Mouse (Mus musculus) B cell, adult 2 months (primary cell): ENCODE results near the gene Gins2.

ENCODE experiments used
- DNase-seq, 2 experiments: peaks; one replicate each; pipeline ENCODE4 v3.0.0; 2022

Gins2 gene

GRCm38 (mm10) chr8:120599504-120599903 is 10.4 kb upstream of the Gins2 start:
- DNase-seq: peak; percentile 88 to 89

GRCm38 (mm10) chr8:120598579-120598978 is 9.5 kb upstream of the Gins2 start:
- no peak for DNase-seq

- peak; percentile 77 for DNase-seq
Observed at GRCm38 (mm10) chr8:120595963-120596362, 6.9 kb upstream of the Gins2 start.

GRCm38 (mm10) chr8:120594571-120594970 is 5.5 kb upstream of the Gins2 start:
- peak; percentile 62 to 65 for DNase-seq

- DNase-seq: no peak
Observed at GRCm38 (mm10) chr8:120591587-120592292, 2.6 kb upstream of the Gins2 start.

GRCm38 (mm10) chr8:120589921-120590320 is 817 bp upstream of the Gins2 start:
- peak; percentile 41 to 45 for DNase-seq

- DNase-seq: no peak
Observed at GRCm38 (mm10) chr8:120585521-120585920, 3.6 kb downstream of the Gins2 start.

GRCm38 (mm10) chr8:120581811-120582210 is 7.3 kb downstream of the Gins2 start:
- DNase-seq: no peak

- no peak for DNase-seq
Observed at GRCm38 (mm10) chr8:120581329-120581728, 7.8 kb downstream of the Gins2 start.

- DNase-seq: no peak
Observed at GRCm38 (mm10) chr8:120580336-120581000, 8.6 kb downstream of the Gins2 start.

GRCm38 (mm10) chr8:120577821-120578220 is 11.3 kb downstream of the Gins2 start:
- DNase-seq: no peak

GRCm38 (mm10) chr8:120575801-120576200 is 13.3 kb downstream of the Gins2 start:
- DNase-seq: no peak

GRCm38 (mm10) chr8:120574941-120575340 is 14.2 kb downstream of the Gins2 start:
- no peak for DNase-seq

- DNase-seq: no peak
Observed at GRCm38 (mm10) chr8:120573866-120574265, 15.2 kb downstream of the Gins2 start.

GRCm38 (mm10) chr8:120572534-120572933 is 16.6 kb downstream of the Gins2 start:
- peak; percentile 81 for DNase-seq

- DNase-seq: peak in 1 of 2 experiments; percentile 42
Observed at GRCm38 (mm10) chr8:120571561-120571960, 17.5 kb downstream of the Gins2 start.

- peak; percentile 85 to 87 for DNase-seq
Observed at GRCm38 (mm10) chr8:120569939-120570715, 19.0 kb downstream of the Gins2 start.

- no peak for DNase-seq
Observed at GRCm38 (mm10) chr8:120569123-120569522, 20.0 kb downstream of the Gins2 start.

GRCm38 (mm10) chr8:120568164-120568798 is 20.8 kb downstream of the Gins2 start:
- no peak for DNase-seq

- no peak for DNase-seq
Observed at GRCm38 (mm10) chr8:120567731-120568130, 21.4 kb downstream of the Gins2 start.

- DNase-seq: no peak
Observed at GRCm38 (mm10) chr8:120566681-120567080, 22.4 kb downstream of the Gins2 start.

- no peak for DNase-seq
Observed at GRCm38 (mm10) chr8:120565151-120565711, 23.9 kb downstream of the Gins2 start.
